Mouse (Mus musculus) testis, adult 2 months (tissue): ENCODE results near the gene Hpse.

Experiments used
- CTCF ChIP-seq: fragments of 200-500 bp; IDR thresholded peaks from 2 replicates; pipeline ENCODE4 v1.5.1; 2012; ENCODE audit warnings: low read depth, mild to moderate bottlenecking, inconsistent platforms, low read length, moderate library complexity; ENCODE audit not compliant: control insufficient read depth, insufficient read depth, insufficient replicate concordance
- POLR2A ChIP-seq: fragments of 200-500 bp; IDR thresholded peaks from 2 replicates; pipeline ENCODE4 v1.6.1; 2012; ENCODE audit warnings: low read depth, mild to moderate bottlenecking, inconsistent platforms, low read length, moderate library complexity; ENCODE audit not compliant: control insufficient read depth

- no peak for TF ChIP-seq POLR2A
- no peak for TF ChIP-seq CTCF
Observed at GRCm38 (mm10) chr5:100734535-100734934, 15.0 kb upstream of the Hpse start.
